Mouse (Mus musculus): Measurements from ENCODE around the gene Sdk1. TPM values are rescaled to one million over a fixed set of nuclear protein-coding genes. Genes with fewer than 3 reads are reported as not detected.

Sdk1 gene
- total and polyA plus RNA-seq, 3 experiments: not detected

DNA sequence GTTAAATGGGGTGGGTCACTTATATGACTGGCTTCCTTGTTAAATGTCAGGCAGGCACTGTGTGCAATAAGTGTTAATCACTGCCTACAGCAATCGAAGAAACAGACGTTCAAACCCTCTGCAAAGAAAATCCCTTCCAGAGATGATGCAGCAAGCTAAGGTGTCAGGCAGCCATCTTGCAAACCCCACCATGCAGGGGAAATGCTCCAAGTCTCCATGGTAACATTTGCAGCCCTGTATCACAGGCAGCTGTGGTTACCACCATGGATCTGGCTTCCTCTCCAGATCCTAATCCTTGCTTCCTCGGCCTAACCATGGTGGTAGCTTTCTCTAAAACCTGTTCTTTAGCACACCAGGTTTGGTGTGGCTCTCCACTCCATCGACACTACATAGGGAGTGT, 507.5 kb downstream of the Sdk1 start:
- Histone ChIP-seq H3K27me3 (ENCODE audit: control insufficient read depth in 1 of 2, insufficient read depth in 2 of 2, low read length in 2 of 2) (no peaks in the 10 kb centered on the region), H3K4me1 (ENCODE audit: control insufficient read depth in 1 of 2, insufficient read depth in 2 of 2, low read length in 2 of 2) (no peaks in the 10 kb centered on the region), H3K4me3 (ENCODE audit: control insufficient read depth in 1 of 2, insufficient read depth in 1 of 2, low read depth in 2 of 2, low read length in 2 of 2) (no peak overlapping the region), H3K27ac (ENCODE audit: control insufficient read depth, low read depth, low read length) (no peak overlapping the region), H3K36me3 (ENCODE audit: control insufficient read depth in 1 of 2, insufficient read depth in 2 of 2, low read length in 2 of 2) (no peaks in the 10 kb centered on the region), H3K9ac (ENCODE audit: control insufficient read depth, low read depth, low read length, poor library complexity, severe bottlenecking) (no peak overlapping the region), H3K9me3 (replicated peaks; ENCODE audit: insufficient read depth, low read length) (no peaks in the 10 kb centered on the region), H3K79me2 (ENCODE audit: control insufficient read depth, insufficient read depth, low read length, poor library complexity) (no peaks in the 10 kb centered on the region)
- no peak for TF ChIP-seq MYB (IDR thresholded peaks at IDR 0.05; ENCODE audit: low read depth, low read length)
- TF ChIP-seq ZKSCAN1 (IDR thresholded peaks at IDR 0.05; ENCODE audit: low read depth, low read length): no peak
- no peak for TF ChIP-seq ELF1 (IDR thresholded peaks at IDR 0.05; ENCODE audit: low read depth, low read length)
- no peak for TF ChIP-seq UBTF (IDR thresholded peaks at IDR 0.05; ENCODE audit: borderline replicate concordance, insufficient read depth, low read depth, low read length)
- TF ChIP-seq GATA1 (IDR thresholded peaks at IDR 0.05; ENCODE audit: low read depth, low read length): no peak
- TF ChIP-seq POLR2A (IDR thresholded peaks at IDR 0.05; ENCODE audit: control insufficient read depth in 1 of 2, insufficient read depth in 1 of 2, low read depth in 1 of 2, low read length in 2 of 2, poor library complexity in 1 of 2): no peak
- no peak for TF ChIP-seq CHD2 (IDR thresholded peaks at IDR 0.05; ENCODE audit: low read length)
- no peak for TF ChIP-seq RCOR1 (IDR thresholded peaks at IDR 0.05; ENCODE audit: low read depth, low read length)
- no peak for TF ChIP-seq JUND (IDR thresholded peaks at IDR 0.05; ENCODE audit: low read depth, low read length)
- no peak for TF ChIP-seq BHLHE40 (IDR thresholded peaks at IDR 0.05; ENCODE audit: borderline replicate concordance, low read depth, low read length)
- TF ChIP-seq MAX (IDR thresholded peaks at IDR 0.05; ENCODE audit: low read length): no peak
- TF ChIP-seq TCF12 (IDR thresholded peaks at IDR 0.05; ENCODE audit: low read depth, low read length): no peak
- no peak for TF ChIP-seq USF2 (IDR thresholded peaks at IDR 0.05; ENCODE audit: borderline replicate concordance in 1 of 2, insufficient read depth in 1 of 2, low read depth in 1 of 2, low read length in 2 of 2)
- no peak for TF ChIP-seq MAZ (IDR thresholded peaks at IDR 0.05; ENCODE audit: low read depth, low read length)
- no peak for TF ChIP-seq MAFK (IDR thresholded peaks at IDR 0.05; ENCODE audit: borderline replicate concordance, low read depth, low read length)
- no peak for TF ChIP-seq SIN3A (IDR thresholded peaks at IDR 0.05; ENCODE audit: low read length)
- TF ChIP-seq ETS1 (IDR thresholded peaks at IDR 0.05; ENCODE audit: low read depth, low read length): no peak
- TF ChIP-seq RAD21 (IDR thresholded peaks at IDR 0.05; ENCODE audit: low read depth, low read length): no peak
- no peak for TF ChIP-seq MXI1 (IDR thresholded peaks at IDR 0.05; ENCODE audit: low read depth, low read length)
- TF ChIP-seq TBP (IDR thresholded peaks at IDR 0.05; ENCODE audit: low read depth, low read length): no peak
- DNase-seq (ENCODE audit: low read depth, low spot score): no peak

DNA sequence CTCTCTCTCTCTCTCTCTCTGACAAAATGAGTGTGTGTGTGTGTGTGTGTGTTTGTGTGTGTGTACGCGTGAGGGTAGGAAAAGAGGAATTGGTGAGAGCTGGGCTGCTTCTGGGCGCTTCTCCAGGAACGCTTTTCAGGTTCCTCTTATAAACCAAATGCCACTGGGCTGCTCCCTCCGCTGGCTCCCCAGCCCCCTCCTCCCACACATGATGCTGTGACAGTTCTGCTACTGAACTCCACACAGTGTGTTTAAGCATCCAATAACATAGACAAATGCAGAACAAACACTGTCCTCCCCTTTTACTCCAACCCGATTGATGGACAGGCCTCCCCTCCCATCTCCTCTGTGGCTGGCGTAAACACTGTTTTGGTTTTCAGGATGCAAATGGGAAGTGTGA, 513.0 kb downstream of the Sdk1 start:
- DNase-seq (ENCODE audit: low read depth, low spot score): no peak
- no peak overlapping the region for H3K27ac ChIP-seq (ENCODE audit: control insufficient read depth, low read depth, low read length)
- no peak overlapping the region for H3K4me3 ChIP-seq (ENCODE audit: control insufficient read depth in 1 of 2, insufficient read depth in 1 of 2, low read depth in 2 of 2, low read length in 2 of 2)
- no peaks in the 10 kb centered on the region for H3K4me1 ChIP-seq (ENCODE audit: control insufficient read depth in 1 of 2, insufficient read depth in 2 of 2, low read length in 2 of 2)
- no peak overlapping the region for H3K9ac ChIP-seq (ENCODE audit: control insufficient read depth, low read depth, low read length, poor library complexity, severe bottlenecking)
- H3K9me3 ChIP-seq (replicated peaks; ENCODE audit: insufficient read depth, low read length): no peaks in the 10 kb centered on the region
- H3K79me2 ChIP-seq (ENCODE audit: control insufficient read depth, insufficient read depth, low read length, poor library complexity): no peaks in the 10 kb centered on the region
- H3K36me3 ChIP-seq (ENCODE audit: control insufficient read depth in 1 of 2, insufficient read depth in 2 of 2, low read length in 2 of 2): no peaks in the 10 kb centered on the region
- TF ChIP-seq USF1 (IDR thresholded peaks at IDR 0.05; ENCODE audit: low read depth, low read length) (no peak), MAFK (IDR thresholded peaks at IDR 0.05; ENCODE audit: borderline replicate concordance, low read depth, low read length) (no peak), ETS1 (IDR thresholded peaks at IDR 0.05; ENCODE audit: low read depth, low read length) (no peak), ZNF384 (IDR thresholded peaks at IDR 0.05; ENCODE audit: low read depth, low read length) (no peak), POLR2AphosphoS5 (IDR thresholded peaks at IDR 0.05; ENCODE audit: borderline replicate concordance, low read depth, low read length) (no peak), CTCF (IDR thresholded peaks at IDR 0.05 in 2 of 3, conservative IDR thresholded peaks at IDR 0.05 in 1 of 3; ENCODE audit: control insufficient read depth in 1 of 3, insufficient read depth in 1 of 3, low read depth in 2 of 3, low read length in 3 of 3, poor library complexity in 1 of 3, severe bottlenecking in 1 of 3) (no peak), RAD21 (IDR thresholded peaks at IDR 0.05; ENCODE audit: low read depth, low read length) (no peak), MYB (IDR thresholded peaks at IDR 0.05; ENCODE audit: low read depth, low read length) (no peak), TBP (IDR thresholded peaks at IDR 0.05; ENCODE audit: low read depth, low read length) (no peak), RCOR1 (IDR thresholded peaks at IDR 0.05; ENCODE audit: low read depth, low read length) (no peak), CHD2 (IDR thresholded peaks at IDR 0.05; ENCODE audit: low read length) (no peak), GABPA (IDR thresholded peaks at IDR 0.05; ENCODE audit: low read depth, low read length) (no peak), SIN3A (IDR thresholded peaks at IDR 0.05; ENCODE audit: low read length) (no peak), BHLHE40 (IDR thresholded peaks at IDR 0.05; ENCODE audit: borderline replicate concordance, low read depth, low read length) (no peak), ZC3H11A (IDR thresholded peaks at IDR 0.05; ENCODE audit: low read depth, low read length) (no peak), NRF1 (IDR thresholded peaks at IDR 0.05; ENCODE audit: insufficient read depth, low read depth, low read length, poor library complexity, severe bottlenecking) (no peak), MYC (IDR thresholded peaks at IDR 0.05; ENCODE audit: low read depth, low read length) (no peak)
- H3K27me3 ChIP-seq (ENCODE audit: control insufficient read depth in 1 of 2, insufficient read depth in 2 of 2, low read length in 2 of 2): no peaks in the 10 kb centered on the region

Data from MEL (cell line).